Mouse (Mus musculus): ENCODE measurements around the gene Nfia. TPM values are rescaled to one million over a fixed set of nuclear protein-coding genes. Genes with fewer than 3 reads are reported as not detected.

Nfia gene
- polyA plus RNA-seq, 1 experiment from 2014 or later, result 49.2 TPM

- DNase-seq (ENCODE audit: low spot score) (no peak), ATAC-seq (ENCODE audit: low FRiP score) (no peak)
- H3K9ac ChIP-seq, result no peak overlapping the region
- H3K4me3 ChIP-seq (replicated peaks; ENCODE audit: low read length), result no peak overlapping the region
- H3K9me3 ChIP-seq (ENCODE audit: control insufficient read depth, low read length), result no peaks in the 10 kb centered on the region
- H3K27ac ChIP-seq, result peak overlapping the region; percentile 74
- no peaks in the 10 kb centered on the region for H3K27me3 ChIP-seq (ENCODE audit: control insufficient read depth, insufficient read depth, low read length)
- 80% methylated on average over 7 of the region's 7 CpGs for WGBS
- H3K4me2 ChIP-seq (replicated peaks), result no peak overlapping the region
- H3K4me1 ChIP-seq (replicated peaks; ENCODE audit: control insufficient read depth, insufficient read depth, low read length), result peaks cover 28% of the 10 kb centered on the region
- H3K36me3 ChIP-seq (replicated peaks; ENCODE audit: control insufficient read depth, insufficient read depth), result no peaks in the 10 kb centered on the region
Observed at GRCm38 (mm10) chr4:97911755-97912154, 139.2 kb downstream of the Nfia start.

GRCm38 (mm10) chr4:97912155-97912554, 139.6 kb downstream of the Nfia start:
- H3K4me1 ChIP-seq (replicated peaks; ENCODE audit: control insufficient read depth, insufficient read depth, low read length), result peaks cover 28% of the 10 kb centered on the region
- H3K36me3 ChIP-seq (replicated peaks; ENCODE audit: control insufficient read depth, insufficient read depth), result no peaks in the 10 kb centered on the region
- ATAC-seq (ENCODE audit: low FRiP score) (peak; percentile 60; the same call in 1 of the 2 replicates), DNase-seq (ENCODE audit: low spot score) (no peak)
- H3K27me3 ChIP-seq (ENCODE audit: control insufficient read depth, insufficient read depth, low read length), result no peaks in the 10 kb centered on the region
- H3K27ac ChIP-seq, result peak overlapping the region; percentile 74
- no peak overlapping the region for H3K4me2 ChIP-seq (replicated peaks)
- H3K4me3 ChIP-seq (replicated peaks; ENCODE audit: low read length), result no peak overlapping the region
- WGBS, result 48% methylated on average over 6 of the region's 6 CpGs
- H3K9me3 ChIP-seq (ENCODE audit: control insufficient read depth, low read length), result no peaks in the 10 kb centered on the region
- no peak overlapping the region for H3K9ac ChIP-seq

GRCm38 (mm10) chr4:97912560-97912959, 140.0 kb downstream of the Nfia start:
- H3K4me3 ChIP-seq (replicated peaks; ENCODE audit: low read length), result no peak overlapping the region
- no peaks in the 10 kb centered on the region for H3K9me3 ChIP-seq (ENCODE audit: control insufficient read depth, low read length)
- H3K36me3 ChIP-seq (replicated peaks; ENCODE audit: control insufficient read depth, insufficient read depth), result no peaks in the 10 kb centered on the region
- WGBS, result 93% methylated on average over 11 of the region's 11 CpGs
- peaks cover 32% of the 10 kb centered on the region for H3K4me1 ChIP-seq (replicated peaks; ENCODE audit: control insufficient read depth, insufficient read depth, low read length)
- DNase-seq (ENCODE audit: low spot score), result no peak
- H3K9ac ChIP-seq, result no peak overlapping the region
- peak overlapping the region; percentile 74 for H3K27ac ChIP-seq
- H3K4me2 ChIP-seq (replicated peaks), result no peak overlapping the region
- ATAC-seq (ENCODE audit: low FRiP score), result no peak
- H3K27me3 ChIP-seq (ENCODE audit: control insufficient read depth, insufficient read depth, low read length), result no peaks in the 10 kb centered on the region

- H3K36me3 ChIP-seq (replicated peaks; ENCODE audit: control insufficient read depth, insufficient read depth), result no peaks in the 10 kb centered on the region
- WGBS, result 71% methylated on average over 2 of the region's 2 CpGs
- H3K27ac ChIP-seq, result no peak overlapping the region
- H3K9ac ChIP-seq, result no peak overlapping the region
- H3K4me2 ChIP-seq (replicated peaks), result no peak overlapping the region
- DNase-seq (ENCODE audit: low spot score), result no peak
- ATAC-seq (ENCODE audit: low FRiP score), result no peak
- no peaks in the 10 kb centered on the region for H3K27me3 ChIP-seq (ENCODE audit: control insufficient read depth, insufficient read depth, low read length)
- H3K4me1 ChIP-seq (replicated peaks; ENCODE audit: control insufficient read depth, insufficient read depth, low read length), result peaks cover 30% of the 10 kb centered on the region
- no peak overlapping the region for H3K4me3 ChIP-seq (replicated peaks; ENCODE audit: low read length)
- H3K9me3 ChIP-seq (ENCODE audit: control insufficient read depth, low read length), result no peaks in the 10 kb centered on the region
Observed at GRCm38 (mm10) chr4:97914348-97914747, 141.8 kb downstream of the Nfia start.

GRCm38 (mm10) chr4:97914761-97915160, 142.2 kb downstream of the Nfia start:
- Histone ChIP-seq H3K9ac (no peak overlapping the region), H3K27me3 (ENCODE audit: control insufficient read depth, insufficient read depth, low read length) (no peaks in the 10 kb centered on the region), H3K4me1 (replicated peaks; ENCODE audit: control insufficient read depth, insufficient read depth, low read length) (peaks cover 31% of the 10 kb centered on the region), H3K9me3 (ENCODE audit: control insufficient read depth, low read length) (no peaks in the 10 kb centered on the region), H3K36me3 (replicated peaks; ENCODE audit: control insufficient read depth, insufficient read depth) (no peaks in the 10 kb centered on the region), H3K4me2 (replicated peaks) (no peak overlapping the region), H3K27ac (no peak overlapping the region), H3K4me3 (replicated peaks; ENCODE audit: low read length) (no peak overlapping the region)
- 80% methylated on average over 5 of the region's 5 CpGs for WGBS
- ATAC-seq (ENCODE audit: low FRiP score) (no peak), DNase-seq (ENCODE audit: low spot score) (no peak)

GRCm38 (mm10) chr4:97917568-97917967, 145.0 kb downstream of the Nfia start:
- ATAC-seq (ENCODE audit: low FRiP score), result no peak

GRCm38 (mm10) chr4:97918675-97919074, 146.1 kb downstream of the Nfia start:
- H3K27ac ChIP-seq, result 0 out of 2 replicates have a peak overlapping the region, but pooled peaks have one; percentile 33
- 64% methylated on average over 3 of the region's 3 CpGs for WGBS
- no peak overlapping the region for H3K9ac ChIP-seq
- H3K36me3 ChIP-seq (replicated peaks; ENCODE audit: control insufficient read depth, insufficient read depth), result no peaks in the 10 kb centered on the region
- no peaks in the 10 kb centered on the region for H3K27me3 ChIP-seq (ENCODE audit: control insufficient read depth, insufficient read depth, low read length)
- no peak overlapping the region for H3K4me3 ChIP-seq (replicated peaks; ENCODE audit: low read length)
- no peaks in the 10 kb centered on the region for H3K9me3 ChIP-seq (ENCODE audit: control insufficient read depth, low read length)
- peaks cover 34% of the 10 kb centered on the region for H3K4me1 ChIP-seq (replicated peaks; ENCODE audit: control insufficient read depth, insufficient read depth, low read length)
- DNase-seq (ENCODE audit: low spot score) (no peak), ATAC-seq (ENCODE audit: low FRiP score) (no peak)
- H3K4me2 ChIP-seq (replicated peaks), result no peak overlapping the region

More at GRCm38 (mm10) chr4:97917568-97917967, 145.0 kb downstream of the Nfia start:
- no peaks in the 10 kb centered on the region for H3K36me3 ChIP-seq (replicated peaks; ENCODE audit: control insufficient read depth, insufficient read depth)
- H3K9ac ChIP-seq, result no peak overlapping the region
- 45% methylated on average over 6 of the region's 6 CpGs for WGBS
- H3K27me3 ChIP-seq (ENCODE audit: control insufficient read depth, insufficient read depth, low read length), result no peaks in the 10 kb centered on the region
- no peaks in the 10 kb centered on the region for H3K9me3 ChIP-seq (ENCODE audit: control insufficient read depth, low read length)
- DNase-seq (ENCODE audit: low spot score), result no peak
- H3K27ac ChIP-seq, result no peak overlapping the region; the same call in 1 of the 2 replicates
- no peak overlapping the region for H3K4me2 ChIP-seq (replicated peaks)
- peaks cover 37% of the 10 kb centered on the region for H3K4me1 ChIP-seq (replicated peaks; ENCODE audit: control insufficient read depth, insufficient read depth, low read length)
- H3K4me3 ChIP-seq (replicated peaks; ENCODE audit: low read length), result no peak overlapping the region

GRCm38 (mm10) chr4:97919773-97920172, 147.2 kb downstream of the Nfia start:
- ATAC-seq (ENCODE audit: low FRiP score), result no peak
- 56% methylated on average over 2 of the region's 2 CpGs for WGBS

GRCm38 (mm10) chr4:97920287-97921079, 147.9 kb downstream of the Nfia start:
- Histone ChIP-seq H3K4me2 (replicated peaks) (no peak overlapping the region), H3K9me3 (ENCODE audit: control insufficient read depth, low read length) (no peaks in the 10 kb centered on the region), H3K27me3 (ENCODE audit: control insufficient read depth, insufficient read depth, low read length) (no peaks in the 10 kb centered on the region), H3K4me3 (replicated peaks; ENCODE audit: low read length) (no peak overlapping the region), H3K4me1 (replicated peaks; ENCODE audit: control insufficient read depth, insufficient read depth, low read length) (peaks cover 39% of the 10 kb centered on the region), H3K36me3 (replicated peaks; ENCODE audit: control insufficient read depth, insufficient read depth) (no peaks in the 10 kb centered on the region), H3K9ac (no peak overlapping the region), H3K27ac (peak overlapping the region; percentile 34)
- ATAC-seq (ENCODE audit: low FRiP score) (no peak), DNase-seq (ENCODE audit: low spot score) (no peak)
- WGBS, result 48% methylated on average over 10 of the region's 10 CpGs

More at GRCm38 (mm10) chr4:97919773-97920172, 147.2 kb downstream of the Nfia start:
- Histone ChIP-seq H3K27ac (0 out of 2 replicates have a peak overlapping the region, but pooled peaks have one; percentile 34), H3K4me2 (replicated peaks) (no peak overlapping the region), H3K27me3 (ENCODE audit: control insufficient read depth, insufficient read depth, low read length) (no peaks in the 10 kb centered on the region), H3K36me3 (replicated peaks; ENCODE audit: control insufficient read depth, insufficient read depth) (no peaks in the 10 kb centered on the region), H3K4me1 (replicated peaks; ENCODE audit: control insufficient read depth, insufficient read depth, low read length) (peaks cover 33% of the 10 kb centered on the region), H3K9me3 (ENCODE audit: control insufficient read depth, low read length) (no peaks in the 10 kb centered on the region), H3K4me3 (replicated peaks; ENCODE audit: low read length) (no peak overlapping the region), H3K9ac (no peak overlapping the region)
- no peak for DNase-seq (ENCODE audit: low spot score)
